19 mouse cellular contexts compared by ENCODE assay signal in genomic region chr1:175708013-175708412, GRCm38 (mm10). TPM values are rescaled to one million over a fixed set of nuclear protein-coding genes. Genes with fewer than 3 reads are reported as not detected.
A peak's percentile ranks its signal among the peaks of the same experiment; 100 is the strongest.
DNase-seq lines count a peak whose midpoint lies in the region; ATAC-seq and TF ChIP-seq lines count a peak whose summit lies in the region.
"Had no signal": no experiment of that assay in that cellular context is flagged by ENCODE, and none has a peak within 500 bp of the region (broad histone marks: within the 10 kb centered on the region; RNA-seq: fewer than 3 reads in every experiment).

No protein-coding gene starts in this region.

- 0 out of 2 replicates have a peak, but pooled peaks have one; percentile 15 for TF ChIP-seq EP300 in lung, postnatal 0 days (IDR thresholded peaks at IDR 0.05)

- H3K27ac ChIP-seq in lung, postnatal 0 days (ENCODE audit: low read length), result no peak overlapping the region
- H3K27ac ChIP-seq: embryonic facial prominence, embryonic 12.5 days; forebrain, embryonic 15.5 days; heart, embryonic 13.5 days; hindbrain, embryonic 10.5 days; hindbrain, embryonic 14.5 days had no signal

- no peaks in the 10 kb centered on the region for H3K9me3 ChIP-seq in lung, postnatal 0 days (ENCODE audit: low read length)
- H3K9me3 ChIP-seq: embryonic facial prominence, embryonic 12.5 days; forebrain, embryonic 15.5 days; heart, embryonic 13.5 days; hindbrain, embryonic 10.5 days had no signal

- TF ChIP-seq CTCF in lung, postnatal 0 days (IDR thresholded peaks at IDR 0.05), result no peak

- no peak overlapping the region for H3K4me3 ChIP-seq in lung, postnatal 0 days (ENCODE audit: low read depth, low read length)
- H3K4me3 ChIP-seq: embryonic facial prominence, embryonic 12.5 days; forebrain, embryonic 15.5 days; heart, embryonic 13.5 days; hindbrain, embryonic 10.5 days had no signal

- DNase-seq in kidney, postnatal 10 days, result peak; percentile 13
- no peak for DNase-seq in kidney, adult 9 months
- peak; percentile 73 for DNase-seq in lung, postnatal 0 days (ENCODE audit: low spot score)
- no peak for DNase-seq in lung, postnatal 25 days (ENCODE audit: low spot score)
- DNase-seq in lung, postnatal 36 days, result peak; percentile 10
- no peak for DNase-seq in cerebellum, adult 11-12 months
- DNase-seq: adrenal gland, adult 8-10 months; adrenal gland, postnatal 36 days; cerebellum, adult 11 months; cerebellum, adult 9-10 months; cerebellum, postnatal 25 days; gastrocnemius, postnatal 36 days had no signal

- no peaks in the 10 kb centered on the region for H3K27me3 ChIP-seq in lung, postnatal 0 days (replicated peaks; ENCODE audit: insufficient read depth, low read length)
- H3K27me3 ChIP-seq: embryonic facial prominence, embryonic 12.5 days; forebrain, embryonic 15.5 days; heart, embryonic 13.5 days had no signal

- H3K4me2 ChIP-seq in lung, postnatal 0 days (replicated peaks; ENCODE audit: low read depth, low read length), result no peak overlapping the region
- H3K4me2 ChIP-seq: embryonic facial prominence, embryonic 12.5 days; forebrain, embryonic 15.5 days; heart, embryonic 13.5 days; hindbrain, embryonic 14.5 days had no signal

- H3K9ac ChIP-seq in lung, postnatal 0 days (replicated peaks; ENCODE audit: low read depth), result no peak overlapping the region
- H3K9ac ChIP-seq: embryonic facial prominence, embryonic 12.5 days; forebrain, embryonic 15.5 days; heart, embryonic 13.5 days; hindbrain, embryonic 14.5 days had no signal

- ATAC-seq in lung, postnatal 0 days, result peak; percentile 75
- ATAC-seq: forebrain, embryonic 15.5 days had no signal

- no peaks in the 10 kb centered on the region for H3K4me1 ChIP-seq in lung, postnatal 0 days (ENCODE audit: insufficient read depth, low read depth, low read length)
- H3K4me1 ChIP-seq: embryonic facial prominence, embryonic 12.5 days; forebrain, embryonic 15.5 days; hindbrain, embryonic 10.5 days had no signal

- H3K36me3 ChIP-seq in lung, postnatal 0 days (ENCODE audit: insufficient read depth, low read length), result no peaks in the 10 kb centered on the region
- H3K36me3 ChIP-seq: embryonic facial prominence, embryonic 12.5 days; forebrain, embryonic 15.5 days; heart, embryonic 13.5 days; hindbrain, embryonic 10.5 days had no signal

RNA-seq across cellular contexts. Expression of gene Wdr64, which starts 9.6 kb away (rescaled TPM):
- not detected in 2 replicates for polyA plus RNA-seq in lung, postnatal 0 days (2015; fragmentation: Nextera tagmentation; extraction: Ambion mirVana)
- polyA plus RNA-seq: embryonic facial prominence, embryonic 12.5 days; forebrain, embryonic 11.5 days; forebrain, embryonic 15.5 days; heart, embryonic 13.5 days; heart, postnatal 0 days; hindbrain, embryonic 10.5 days; hindbrain, embryonic 14.5 days had no signal

RNA-seq across cellular contexts. Expression of gene Chml, which starts 15.3 kb away (rescaled TPM):
- polyA plus RNA-seq in lung, postnatal 0 days (2015; fragmentation: Nextera tagmentation; extraction: Ambion mirVana), result 1.2 and 1.7 TPM in 2 replicates

RNA-seq across cellular contexts. Expression of gene Opn3, which starts 15.4 kb away (rescaled TPM):
- 2.2 and 3.5 TPM in 2 replicates for polyA plus RNA-seq in lung, postnatal 0 days (2015; fragmentation: Nextera tagmentation; extraction: Ambion mirVana)

Comparison
In these comparisons a context has a peak if more than half of its experiments do, and no peak if none do; other contexts are left out.
1. DNase-seq: peak in kidney, postnatal 10 days (single experiment), lung, postnatal 0 days (single experiment) and lung, postnatal 36 days (single experiment); none in kidney, adult 9 months (single experiment), lung, postnatal 25 days (single experiment) and cerebellum, adult 11-12 months (single experiment).